Mouse (Mus musculus) large intestine, adult 2 months (tissue): ENCODE data around the gene Tagln2. TPM values are rescaled to one million over a fixed set of nuclear protein-coding genes. Genes with fewer than 3 reads are reported as not detected.

ENCODE experiments used
- DNase-seq: peaks from one replicate; pipeline ENCODE4 v3.0.0-alpha.2; 2012; ENCODE audit warnings: low read depth, low spot score
- WGBS: fragments of 180-500 bp; shearing (Covaris S2); methylation state at CpG from one replicate; pipeline ENCODE4 v1.1.7; 2018; 5-methylcytosine and 5-hydroxymethylcytosine counted together
- polyA plus RNA-seq: library from polyadenylated mRNA; depleted of rRNA; stranded (reverse); fragments of >200 nt; gene quantifications from 2 replicates; pipeline ENCODE4 v1.2.3, GENCODE M21; 2012; rRNA removed

Tagln2 gene
- 301 and 312 TPM in 2 replicates for polyA plus RNA-seq

DNA sequence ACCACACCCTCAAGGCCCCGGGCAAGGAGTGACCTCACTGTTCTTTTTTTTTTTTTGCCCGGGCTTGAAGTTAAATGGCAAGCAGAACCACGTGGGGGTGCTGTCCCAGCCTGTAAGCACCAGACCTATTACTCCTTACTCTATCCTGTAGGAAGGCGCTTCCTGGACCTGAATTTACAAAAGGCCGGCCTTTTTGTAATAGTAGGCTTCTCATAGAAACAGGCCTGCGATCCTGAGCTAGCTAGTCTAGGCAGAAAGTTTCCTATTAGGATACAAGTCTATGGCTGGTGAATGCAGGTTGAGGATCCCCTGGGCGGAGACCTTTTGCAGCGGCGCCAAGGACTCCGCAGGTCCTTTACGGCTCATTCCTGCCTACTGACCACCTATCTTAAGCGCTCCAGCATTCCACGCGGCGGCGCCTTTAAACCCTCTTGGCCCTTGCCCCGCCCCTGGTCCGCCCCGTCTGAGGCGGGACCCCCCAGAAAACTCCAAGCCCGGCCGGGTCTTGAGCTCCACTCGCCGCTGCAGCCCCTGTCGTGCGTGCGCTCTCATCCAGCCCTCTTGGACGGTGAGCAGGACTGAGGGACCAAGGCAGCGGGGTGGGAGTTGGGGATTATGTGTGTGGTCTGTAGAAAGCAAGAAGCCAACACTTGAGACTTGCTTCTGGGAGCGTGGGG is at the start of gene Tagln2:
Gene Tagln2 (plus strand): TSS at position 283 of the 677 bp plus-strand sequence.
- 2% methylated on average over 30 of the region's 30 CpGs for WGBS
- peak; percentile 67 for DNase-seq

DNA sequence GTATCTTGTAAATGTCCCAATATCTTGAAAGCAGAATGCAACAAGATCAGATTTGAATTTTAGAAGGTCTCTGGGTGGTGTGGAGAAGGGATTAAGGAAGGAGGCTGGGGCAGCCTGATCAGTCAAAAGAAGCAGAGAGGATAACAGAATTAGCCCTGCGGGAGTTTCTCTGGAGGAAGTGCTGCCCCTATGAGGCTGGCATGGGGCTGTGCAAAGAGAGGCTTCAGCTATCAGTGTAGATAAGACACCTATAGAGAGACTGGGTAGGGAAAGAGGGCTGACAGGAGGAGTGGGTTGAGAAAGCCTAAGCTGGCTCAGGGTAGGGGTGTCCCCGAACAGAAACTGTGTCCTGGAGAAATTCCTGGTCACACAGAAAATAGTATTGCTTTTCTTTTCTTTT is 49.6 kb upstream of the Tagln2 start:
- WGBS: 53% methylated on average over 2 of the region's 2 CpGs
- no peak for DNase-seq

DNA sequence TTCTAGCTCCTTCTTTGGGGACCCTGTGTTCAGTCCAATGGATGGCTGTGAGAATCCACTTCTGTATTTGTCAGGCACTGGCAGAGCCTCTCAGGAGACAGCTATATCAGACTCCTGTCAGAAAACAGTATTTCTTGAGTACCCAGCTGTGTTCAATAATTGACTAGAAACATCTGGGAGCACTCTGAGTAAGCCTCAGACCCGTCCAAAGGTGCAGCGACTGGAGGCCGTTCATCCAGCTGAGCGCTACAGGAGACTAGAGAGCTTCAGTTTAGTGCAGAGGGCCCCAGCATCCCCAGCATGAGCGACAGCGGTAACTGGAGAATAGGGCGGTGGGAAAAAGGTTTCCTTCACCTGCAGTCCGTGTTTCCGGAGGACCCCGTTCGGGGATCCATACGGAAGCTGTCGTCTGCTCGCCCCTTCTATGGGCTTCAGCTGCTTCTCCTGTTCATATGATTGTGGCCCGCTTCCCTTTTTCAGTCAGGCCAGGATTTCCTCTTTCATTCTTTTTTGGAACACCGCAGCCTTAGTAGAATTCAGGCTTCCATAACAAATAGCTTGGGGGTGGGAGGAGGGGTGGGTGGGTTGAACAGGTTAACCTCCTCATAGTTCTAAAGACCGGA is 48.9 kb upstream of the Tagln2 start:
- 65% methylated on average over 17 of the region's 17 CpGs for WGBS
- no peak for DNase-seq

DNA sequence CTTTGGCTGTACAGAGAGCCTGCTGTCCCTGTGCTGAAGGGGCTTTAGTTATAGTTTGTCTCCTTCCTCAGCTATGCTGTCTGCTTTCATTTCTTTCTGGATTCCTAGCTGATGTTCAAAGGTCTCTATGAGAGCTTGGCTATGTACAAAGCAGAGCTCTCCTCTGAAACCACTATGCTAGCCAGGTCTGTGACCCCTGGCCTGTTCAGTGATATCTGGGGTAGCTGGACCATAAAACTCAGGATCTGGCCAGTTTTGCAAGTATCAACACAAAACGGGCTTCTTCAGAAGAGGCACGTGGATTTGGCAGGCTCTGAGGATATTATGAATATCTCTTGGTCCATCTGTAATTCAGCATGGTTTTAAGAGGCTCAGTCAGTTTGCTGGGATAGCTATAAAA is 46.9 kb upstream of the Tagln2 start:
- DNase-seq: no peak
- 54% methylated on average over 2 of the region's 2 CpGs for WGBS

DNA sequence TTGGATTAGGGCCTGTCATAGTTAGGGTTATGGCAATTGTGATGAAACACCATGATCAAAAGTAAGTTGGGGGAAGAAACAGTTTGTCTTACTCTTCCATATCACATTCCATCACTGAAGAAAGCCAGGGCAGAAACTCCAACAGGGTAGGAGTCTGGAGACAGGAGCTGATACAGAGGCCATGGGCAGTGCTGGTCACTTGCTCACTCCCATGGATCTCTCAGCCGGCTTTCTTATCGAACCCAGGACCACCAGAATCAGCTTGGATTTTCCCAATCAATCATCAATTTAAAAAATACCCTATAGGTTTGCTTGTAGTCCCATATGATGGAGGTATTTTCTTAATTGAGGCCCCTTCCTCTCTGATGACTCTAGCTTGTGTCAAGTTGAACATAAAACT is 46.0 kb upstream of the Tagln2 start:
- WGBS: 95% methylated on average over 2 of the region's 2 CpGs
- DNase-seq: no peak

DNA sequence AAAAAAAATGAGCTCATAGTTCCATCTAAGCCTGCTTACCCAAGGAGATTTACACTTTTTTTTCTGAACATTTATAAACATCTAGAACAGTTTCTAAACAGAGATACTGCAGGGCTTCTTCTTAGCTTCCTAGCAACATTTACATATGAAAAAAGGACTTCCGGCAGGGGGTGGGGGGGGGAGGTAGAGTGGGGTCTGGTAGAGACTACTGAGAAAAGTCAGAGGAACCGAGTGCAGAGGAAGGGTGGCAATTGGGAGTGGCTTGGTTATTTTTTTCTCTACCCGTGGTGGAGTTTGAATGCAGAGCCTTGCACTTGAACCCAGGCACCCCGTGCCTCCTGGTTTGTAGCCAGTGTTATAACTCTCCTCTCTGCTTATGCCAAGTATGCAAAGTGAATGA is 44.4 kb upstream of the Tagln2 start:
- 36% methylated on average over 4 of the region's 4 CpGs for WGBS
- no peak for DNase-seq

DNA sequence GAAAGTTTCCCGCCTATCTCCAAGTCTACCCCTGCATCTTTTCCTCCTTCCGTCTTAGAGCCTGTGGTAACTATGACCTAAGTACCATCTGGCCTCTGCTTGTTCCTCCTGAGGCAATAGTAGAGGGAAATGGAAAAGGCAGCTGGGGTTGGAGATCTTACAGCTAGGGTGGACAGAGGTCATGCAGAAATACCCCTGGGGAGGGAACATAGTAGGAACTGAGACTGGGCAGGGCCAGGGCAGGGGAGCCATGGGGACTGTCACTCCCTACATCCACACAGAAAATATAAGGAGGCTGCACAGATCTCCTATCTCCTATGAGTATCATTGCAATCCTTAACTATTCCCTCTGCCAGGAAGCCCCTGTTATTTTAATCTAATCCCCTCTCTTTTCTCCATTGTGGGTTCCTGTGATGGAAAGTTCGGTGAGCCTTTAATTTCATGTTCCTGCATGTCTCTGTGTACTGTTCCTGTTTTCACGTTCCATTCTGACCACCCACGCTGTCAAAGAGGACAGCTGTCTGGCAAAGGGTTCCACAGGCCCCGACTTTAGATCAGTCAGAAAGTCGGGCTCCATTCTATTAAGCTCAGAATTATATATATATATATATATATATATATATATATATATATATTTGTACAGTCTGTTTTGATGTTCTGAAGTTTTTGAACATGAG is 43.7 kb upstream of the Tagln2 start:
- DNase-seq: no peak
- WGBS: 63% methylated on average over 7 of the region's 7 CpGs

DNA sequence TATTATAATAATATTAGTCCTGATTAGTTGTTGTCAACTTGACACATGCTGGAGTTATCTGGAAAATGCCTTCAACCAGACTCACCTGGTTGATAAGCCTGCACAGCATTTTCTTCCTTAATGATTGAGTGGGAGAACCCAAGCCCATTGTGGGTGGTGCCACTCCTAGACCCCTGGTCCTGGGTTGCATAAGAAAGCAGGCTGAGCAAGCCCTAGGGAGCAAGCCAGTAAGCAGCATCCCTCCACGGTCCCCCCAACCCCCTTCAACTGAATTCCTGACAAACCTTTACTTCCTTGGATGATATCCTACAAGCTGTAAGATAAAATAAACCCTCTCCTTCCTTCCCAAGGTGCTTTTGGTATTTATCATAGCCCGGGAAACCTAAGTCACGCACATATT is 42.7 kb upstream of the Tagln2 start:
- WGBS: 40% methylated on average over 3 of the region's 3 CpGs
- no peak for DNase-seq

DNA sequence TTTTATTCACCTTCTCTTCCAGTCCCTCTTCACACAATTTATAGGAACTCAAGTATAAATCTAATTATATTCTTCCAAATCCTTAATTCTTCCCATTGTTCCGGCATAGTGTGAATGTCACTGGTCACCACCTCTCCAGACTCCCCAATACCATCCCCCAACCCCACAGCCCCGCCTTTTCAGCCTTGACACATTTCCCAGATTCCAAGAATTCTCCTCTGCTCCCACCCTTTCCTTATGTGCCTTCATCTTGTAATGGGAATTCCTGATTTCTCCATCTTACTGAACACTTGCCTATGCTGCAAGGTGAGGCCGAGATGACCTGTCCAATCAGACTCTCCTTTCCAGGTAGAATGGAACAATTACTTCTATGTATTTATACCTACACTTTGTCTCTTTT is 41.8 kb upstream of the Tagln2 start:
- no peak for DNase-seq
- 92% methylated on average over 3 of the region's 3 CpGs for WGBS

DNA sequence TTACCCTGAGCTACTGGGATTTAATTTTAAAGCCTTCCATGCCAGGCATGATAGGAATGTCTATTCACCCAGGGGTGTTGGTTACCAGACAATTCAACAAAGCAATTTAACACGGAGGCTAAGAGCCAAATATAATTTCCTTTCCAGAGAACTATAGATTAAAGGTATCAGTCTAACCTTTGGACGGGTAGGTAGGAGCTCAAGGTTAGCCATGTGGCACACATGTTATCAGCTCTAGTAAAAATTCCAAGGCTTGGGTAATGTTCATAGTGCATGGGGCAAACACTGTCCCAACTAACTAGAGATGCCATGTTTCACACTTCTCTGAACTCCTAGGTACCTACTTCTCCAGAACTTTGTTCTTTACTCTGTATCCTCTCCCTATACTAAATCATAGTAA is 38.2 kb upstream of the Tagln2 start:
- peak; percentile 88 for DNase-seq
- 23% methylated on average over 2 of the region's 2 CpGs for WGBS

DNA sequence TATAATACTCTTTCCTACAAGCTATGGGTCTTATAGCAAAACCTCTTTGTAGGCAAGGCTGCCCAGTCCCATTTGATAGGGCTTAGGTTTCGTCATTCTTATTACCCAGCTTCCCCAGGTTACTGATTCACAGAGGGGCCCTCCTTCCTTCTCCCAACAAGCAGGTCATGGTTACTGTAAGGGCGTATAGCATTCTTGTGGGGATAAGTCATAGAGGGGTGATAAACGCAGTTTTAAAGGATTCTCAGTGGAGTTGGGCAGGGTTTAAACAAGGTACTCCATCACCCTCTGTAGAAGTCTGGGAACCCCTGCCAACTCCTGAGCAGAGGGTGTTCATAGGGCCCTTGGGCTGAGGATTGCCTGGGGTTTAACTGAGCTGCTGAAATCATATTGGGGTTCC is 37.3 kb upstream of the Tagln2 start:
- peak; percentile 90 for DNase-seq
- 27% methylated on average over 3 of the region's 3 CpGs for WGBS

DNA sequence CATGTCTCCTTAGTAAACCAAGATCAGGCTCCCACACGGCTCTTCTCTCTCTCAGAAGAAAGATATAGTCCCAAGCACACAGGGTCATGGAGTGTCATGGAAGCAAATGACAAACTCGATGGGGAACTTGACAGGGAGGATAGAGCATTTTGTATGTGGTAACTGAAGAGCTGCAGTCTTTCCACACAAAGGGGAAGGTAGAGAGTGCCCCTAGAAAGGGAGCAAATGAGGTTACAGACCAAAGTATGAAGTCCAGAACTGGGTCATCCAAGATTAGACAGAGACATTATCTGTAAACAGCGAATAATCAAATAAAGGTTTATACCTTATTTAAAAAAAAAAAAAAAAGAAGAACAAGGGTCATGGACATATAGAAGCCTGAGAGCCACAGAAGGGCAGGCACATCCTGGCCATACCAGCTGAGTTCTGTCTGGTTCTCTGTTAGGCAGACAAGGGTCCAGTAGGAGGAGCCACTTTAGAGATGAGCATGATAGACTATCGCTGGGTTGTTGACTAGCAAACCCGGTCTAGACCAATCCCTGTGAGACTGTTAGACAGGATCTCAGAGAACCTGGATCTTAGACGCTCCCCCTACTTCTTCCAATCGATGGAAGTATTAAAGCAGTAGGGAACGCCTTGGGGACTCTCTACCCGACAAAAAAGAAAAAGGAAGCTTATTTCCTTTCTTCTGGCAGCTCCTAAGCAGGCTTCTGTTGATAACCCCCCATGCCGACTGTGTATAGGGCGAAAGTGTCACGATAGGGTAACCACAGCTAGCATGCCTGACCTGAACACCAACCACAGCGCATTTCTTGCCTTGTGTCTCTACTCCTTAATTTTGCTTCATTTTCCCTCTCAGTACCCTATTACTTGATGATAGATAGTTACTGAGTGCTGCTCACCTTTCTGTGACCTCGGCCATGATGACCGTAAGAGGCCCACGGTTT is 36.2 kb upstream of the Tagln2 start:
- DNase-seq: no peak
- 80% methylated on average over 16 of the region's 16 CpGs for WGBS

DNA sequence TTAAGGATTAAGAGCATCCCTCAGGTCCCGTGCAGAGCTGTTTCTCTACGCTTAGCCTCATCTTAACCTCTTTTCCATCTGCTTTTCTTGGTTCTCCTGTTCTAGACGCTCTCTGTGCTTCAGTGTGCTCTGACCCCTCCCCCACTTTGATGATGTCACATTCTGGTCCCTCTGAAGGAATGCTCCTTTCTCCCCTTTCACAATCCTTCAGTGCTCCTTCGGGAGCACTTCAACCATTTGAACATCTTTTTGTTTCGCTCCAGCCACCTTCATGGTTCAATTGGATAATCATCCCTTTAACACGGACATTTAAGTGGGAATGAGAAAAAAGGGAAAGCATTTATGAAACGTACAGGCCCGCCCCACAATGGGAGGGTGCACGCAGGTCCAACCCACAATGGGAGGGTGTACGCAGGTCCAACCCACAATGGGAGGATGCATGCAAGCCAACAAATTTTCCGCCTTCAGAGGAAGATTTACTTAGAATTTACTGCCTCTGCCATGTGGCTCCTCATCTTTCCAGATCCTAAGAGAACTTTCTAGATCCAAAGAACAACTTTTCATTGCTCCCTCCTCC is 31.5 kb upstream of the Tagln2 start:
- no peak for DNase-seq
- WGBS: 88% methylated on average over 11 of the region's 11 CpGs

DNA sequence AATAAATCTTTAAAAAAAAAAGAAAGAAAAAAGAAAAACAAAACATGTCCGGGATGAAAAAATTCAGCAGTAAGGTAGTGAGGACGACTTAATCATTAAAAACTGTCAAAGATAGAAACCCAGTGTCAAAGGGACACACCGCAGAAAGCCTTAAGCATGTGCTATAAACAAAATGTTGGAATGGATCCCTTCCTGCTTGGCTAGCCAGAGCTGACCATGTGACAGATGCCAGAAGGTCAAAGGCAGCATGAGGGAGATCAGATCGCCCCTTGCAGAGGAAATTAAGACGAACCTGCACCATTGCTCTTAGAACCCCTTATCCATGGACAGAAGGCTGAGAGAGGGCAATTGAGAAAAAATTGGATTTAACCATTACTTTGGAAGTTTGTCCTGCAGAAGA is 30.5 kb upstream of the Tagln2 start:
- DNase-seq: no peak
- WGBS: 68% methylated on average over 5 of the region's 5 CpGs

DNA sequence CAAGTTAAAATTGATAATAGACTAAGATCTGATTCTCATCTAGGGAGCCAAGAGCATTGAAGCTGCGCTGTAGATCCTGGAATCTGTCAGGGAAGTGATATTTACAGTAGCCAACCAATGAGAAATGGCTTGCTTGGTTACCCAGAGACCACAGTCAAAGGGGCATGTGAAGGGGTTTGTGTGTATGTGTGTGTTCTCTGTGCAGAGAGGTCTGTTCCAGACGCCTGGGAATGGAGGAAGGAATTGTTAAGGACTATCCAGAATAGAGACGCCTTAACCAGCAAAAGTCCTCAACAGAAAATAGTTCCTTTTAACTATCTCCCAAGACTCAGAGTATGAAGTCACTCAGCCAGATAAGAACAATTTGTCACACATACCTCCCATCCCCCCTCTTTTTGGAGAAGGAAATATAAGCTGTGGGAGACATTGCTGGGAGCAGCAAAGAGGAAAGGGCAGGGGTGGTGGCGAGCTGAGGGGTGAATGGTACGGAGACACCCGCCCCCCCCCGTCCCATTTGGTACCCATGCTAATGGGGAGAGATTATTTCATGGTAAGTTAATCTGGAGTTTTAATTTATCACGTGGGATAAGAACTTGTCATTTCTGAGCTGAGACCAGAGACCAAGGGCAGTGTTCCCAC is 29.9 kb upstream of the Tagln2 start:
- 75% methylated on average over 8 of the region's 8 CpGs for WGBS

DNA sequence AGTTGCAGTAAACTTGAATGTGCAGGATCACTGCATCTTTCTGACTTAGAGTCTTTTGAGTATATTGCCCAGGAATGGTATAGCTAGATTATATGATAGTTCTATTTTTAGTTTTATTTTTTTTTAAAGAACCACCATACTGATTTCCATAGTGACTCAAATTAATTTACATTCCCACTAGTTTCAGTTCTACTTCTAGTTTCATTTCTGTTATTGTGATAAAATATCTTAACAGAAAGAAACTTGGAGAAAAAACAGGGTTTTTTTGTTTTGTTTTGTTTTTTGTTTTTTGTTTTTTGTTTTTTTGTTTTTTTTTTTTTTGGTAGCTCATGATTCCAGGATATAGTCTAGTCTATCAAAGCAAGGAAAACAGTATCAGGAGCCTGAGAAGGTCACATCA is 26.9 kb upstream of the Tagln2 start:
- no peak for DNase-seq

More for the DNA sequence above, 29.9 kb upstream of the Tagln2 start:
- no peak for DNase-seq

DNA sequence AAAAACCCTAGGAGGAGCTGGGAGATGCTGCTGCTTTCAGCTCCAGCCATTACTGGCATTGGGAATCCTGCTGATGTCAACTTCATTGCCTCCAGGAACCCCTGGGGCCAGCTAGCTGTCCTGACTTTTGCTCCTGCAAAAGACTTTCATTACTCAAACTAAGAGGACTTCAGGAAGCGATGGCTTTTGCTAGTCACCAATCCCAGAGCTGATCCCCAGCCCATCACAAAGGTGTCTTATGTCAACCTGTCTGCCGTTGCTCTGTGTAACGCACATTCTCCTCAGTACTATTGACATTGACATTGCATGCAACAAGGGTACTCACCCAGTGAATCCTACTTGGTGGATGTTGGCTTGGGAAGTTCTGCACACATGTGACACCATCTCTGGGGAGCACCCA is 25.7 kb upstream of the Tagln2 start:
- no peak for DNase-seq

DNA sequence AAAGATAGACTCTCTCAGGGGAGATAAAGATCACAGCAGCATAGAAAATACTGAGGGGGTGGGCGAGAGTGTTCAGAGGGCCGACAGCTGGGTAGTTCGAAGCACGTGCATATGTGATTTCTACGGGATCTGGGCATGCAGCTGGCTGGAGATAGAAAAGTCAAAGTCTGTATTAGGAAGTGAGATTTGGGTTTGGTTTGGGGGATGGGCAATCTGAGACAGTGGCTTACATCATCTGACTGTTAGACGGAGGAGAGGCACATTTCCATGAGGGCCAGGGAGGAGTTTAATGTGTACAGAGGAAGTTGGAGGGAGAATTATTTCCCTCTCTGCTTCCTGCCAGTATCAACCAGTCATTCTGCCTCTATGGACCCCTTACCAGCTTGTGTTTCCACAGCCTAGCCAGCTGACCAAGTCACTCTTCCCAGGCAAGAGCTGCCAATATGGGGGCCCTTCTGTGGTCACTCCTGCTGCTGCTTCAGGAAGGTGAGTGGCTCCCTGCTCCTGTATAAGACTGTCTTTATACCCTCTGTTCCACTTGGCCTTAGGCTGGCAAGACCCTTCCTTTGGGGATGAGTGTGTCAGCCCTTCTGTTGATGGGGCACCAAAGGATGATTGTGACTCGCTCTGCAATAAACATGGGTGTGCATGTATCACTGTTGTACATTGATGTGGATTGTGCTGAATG is 24.6 kb upstream of the Tagln2 start, which contains the start of gene Slamf9:
Gene Slamf9 (plus strand): TSS at position 305 of the 688 bp plus-strand sequence.
- WGBS: 40% methylated on average over 7 of the region's 7 CpGs
- no peak for DNase-seq

More for the DNA sequence above, 25.7 kb upstream of the Tagln2 start:
- 86% methylated on average over 3 of the region's 3 CpGs for WGBS

DNA sequence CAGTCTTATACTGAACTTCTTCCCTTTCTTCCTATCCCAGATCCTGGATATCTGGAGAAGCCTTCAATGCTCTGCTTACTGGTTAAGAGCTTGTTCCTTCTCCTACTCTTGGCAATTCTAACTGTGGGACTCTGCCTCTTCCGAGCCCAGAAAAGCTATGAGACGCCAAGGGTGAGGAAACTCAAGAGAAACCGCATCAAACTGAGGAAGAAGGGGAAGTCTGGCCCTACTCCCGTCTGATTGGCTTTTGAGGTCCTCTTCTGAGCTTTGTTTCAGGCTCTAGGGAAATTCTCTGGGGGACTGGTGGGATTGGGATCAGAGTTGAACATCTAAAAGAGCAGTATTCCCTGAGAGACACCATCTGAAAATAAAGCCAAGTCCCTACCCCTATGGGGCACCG is 21.8 kb upstream of the Tagln2 start:
- 84% methylated on average over 5 of the region's 5 CpGs for WGBS
- DNase-seq: no peak
